Mouse (Mus musculus): ENCODE results near the gene Pacs2. TPM values are rescaled to one million over a fixed set of nuclear protein-coding genes. Genes with fewer than 3 reads are reported as not detected.

Pacs2 gene
- 74.1 and 81.7 TPM in 2 replicates for polyA plus RNA-seq (2012; rRNA removed)

DNA sequence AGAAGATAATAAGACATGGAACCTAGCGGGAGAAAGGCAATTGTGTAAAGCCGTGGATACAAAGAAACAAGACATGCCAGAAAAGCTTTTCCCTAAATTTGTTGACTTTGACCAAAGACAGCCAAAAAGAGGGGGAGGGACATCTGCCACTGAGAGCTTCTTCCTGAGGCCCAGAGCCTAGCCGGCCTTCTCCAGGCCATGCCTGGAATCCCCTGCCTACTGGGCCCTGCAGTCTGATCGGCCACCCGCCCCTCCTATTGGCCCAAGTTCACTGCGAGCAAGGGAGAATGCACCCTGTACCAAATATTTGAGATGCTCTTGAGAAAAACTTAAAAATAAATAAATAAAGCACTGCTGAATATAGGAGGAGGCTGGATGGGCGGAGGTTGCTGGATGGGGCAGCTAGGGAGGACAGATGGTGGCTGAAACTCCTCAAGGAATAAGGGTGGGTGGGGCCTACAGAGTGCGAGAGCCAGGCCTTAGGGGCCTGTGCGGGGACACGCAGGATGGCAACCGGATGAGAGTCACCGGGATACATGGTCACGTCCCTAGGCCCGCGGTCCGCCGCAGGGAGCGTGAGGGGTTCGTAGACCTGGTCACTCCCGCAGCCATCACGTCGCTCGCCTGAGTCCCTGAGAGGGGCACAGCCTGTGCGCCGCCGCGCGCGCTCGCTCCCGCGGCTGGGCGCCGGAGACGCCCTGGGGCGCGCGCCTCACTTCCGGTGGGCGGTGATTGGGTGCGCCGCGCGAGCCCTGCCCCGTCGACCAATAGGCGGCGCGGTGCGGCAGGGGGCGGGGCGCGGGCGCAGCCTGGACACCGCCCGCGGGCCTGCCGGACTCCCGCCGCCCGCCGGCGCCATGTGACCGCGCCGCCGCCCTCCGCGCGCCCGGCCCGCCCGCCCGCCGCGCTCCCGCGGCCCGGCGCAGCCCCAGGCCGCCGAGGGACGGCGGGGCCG is at the start of gene Pacs2:
TSS of gene Pacs2 (plus strand) at position 905 of the 955 bp plus-strand sequence.

DNA sequence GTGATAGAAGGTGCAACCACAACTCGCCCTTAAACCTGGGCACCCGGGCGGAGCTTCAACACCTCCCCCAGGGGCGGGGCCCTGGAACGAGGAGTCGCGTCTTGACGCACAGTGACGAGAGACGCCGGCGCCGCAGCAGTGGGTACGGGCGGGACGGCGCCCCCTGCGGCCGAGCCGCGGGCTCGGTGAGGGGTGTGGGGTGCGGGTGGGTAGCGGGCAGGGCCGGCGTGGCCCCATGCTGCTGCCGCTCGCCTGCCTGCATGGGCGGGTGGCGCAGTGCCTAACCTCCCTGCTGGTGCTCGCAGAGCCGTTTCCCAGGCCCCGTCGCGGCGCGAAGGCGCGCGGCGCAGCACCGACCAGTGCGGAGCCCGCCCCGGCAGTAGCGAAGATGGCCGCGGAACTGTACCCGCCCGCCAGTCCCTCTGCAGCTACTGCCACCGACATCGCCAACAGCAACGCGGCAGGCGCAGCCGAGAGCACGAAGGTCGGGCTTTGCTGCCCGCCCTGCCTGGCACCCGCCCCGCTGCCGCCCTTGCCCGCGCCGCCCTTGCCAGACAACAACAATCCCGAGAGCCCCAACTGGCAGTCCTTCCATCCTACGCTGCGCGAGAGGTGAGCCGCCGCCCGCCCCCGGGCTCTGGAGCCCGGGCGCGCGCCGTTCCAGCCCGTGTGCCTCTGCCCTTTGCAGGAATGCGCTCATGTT is 37.8 kb upstream of the Pacs2 start, which contains the start of gene Btbd6:
TSS of gene Btbd6 (plus strand) at position 112 of the 703 bp plus-strand sequence.

DNA sequence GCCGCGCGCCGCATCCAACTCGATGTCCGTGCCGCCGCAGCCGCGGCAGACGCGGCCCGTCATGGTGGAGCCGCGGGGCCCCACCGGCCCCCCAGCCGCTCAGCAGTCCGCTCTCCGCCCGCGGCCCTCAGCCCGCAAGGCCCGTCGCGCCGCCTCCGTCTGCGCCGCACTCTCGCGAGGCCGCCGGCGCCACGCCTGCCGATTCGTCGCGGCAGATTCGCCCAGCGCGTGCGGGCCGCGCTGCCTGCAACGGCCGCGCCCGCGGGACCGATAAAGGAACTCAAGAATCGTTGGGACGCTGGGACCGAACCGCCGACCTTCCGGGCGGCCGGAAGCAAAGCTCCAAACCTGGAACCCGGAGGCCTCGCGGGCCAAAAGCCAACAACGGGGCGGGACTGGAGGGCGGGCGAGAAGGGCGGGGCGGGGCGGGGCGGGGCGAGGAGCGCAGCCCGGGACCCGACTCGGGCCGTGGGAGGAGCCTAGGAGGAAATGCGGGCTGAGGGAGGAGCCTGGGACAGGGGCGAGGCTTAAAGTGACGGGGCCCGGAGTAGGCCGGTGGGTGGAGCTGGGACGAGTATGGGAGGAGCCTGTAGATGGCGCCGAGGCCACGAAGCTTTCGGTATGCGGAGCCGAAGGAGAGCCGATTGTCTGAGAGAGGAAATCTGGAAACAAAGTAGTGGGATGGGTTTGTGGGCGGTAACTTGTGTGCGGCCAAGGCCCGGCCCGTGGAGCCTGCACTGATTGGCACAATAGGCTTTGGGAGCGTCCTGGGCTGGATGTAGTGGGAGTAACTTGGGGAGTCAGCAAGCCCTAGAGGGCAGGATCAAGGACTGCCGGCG is 13.8 kb upstream of the Pacs2 start, which contains the start of gene Brf1:
TSS of gene Brf1 (minus strand) at position 411 of the 839 bp plus-strand sequence.

GRCm38 (mm10) chr12:113074329-113075062 is 60.2 kb downstream of the Pacs2 start, which contains the start of gene Tex22:
TSS of gene Tex22 (plus strand) at chr12:113074502.

GRCm38 (mm10) chr12:113097749-113098281 is 83.5 kb downstream of the Pacs2 start, which contains the start of gene Mta1:
TSS of gene Mta1 (plus strand) at chr12:113098278.

Other genes starting within 250 kb of the Pacs2 start
- gene Ahnak2, start 211.9 kb upstream of the Pacs2 start, polyA plus RNA-seq (2012; rRNA removed), result 1.8 and 3.9 TPM in 2 replicates
- 10.7 and 11.2 TPM in 2 replicates for gene Clba1, start 205.6 kb upstream of the Pacs2 start, polyA plus RNA-seq (2012; rRNA removed)
- 55.2 and 60.5 TPM in 2 replicates for gene Cdca4, start 185.1 kb upstream of the Pacs2 start, polyA plus RNA-seq (2012; rRNA removed)
- gene Gpr132, start 146.3 kb upstream of the Pacs2 start, polyA plus RNA-seq (2012; rRNA removed), result 0.16 and 0.20 TPM in 2 replicates
- 44.5 and 56.0 TPM in 2 replicates for gene Jag2, start 84.7 kb upstream of the Pacs2 start, polyA plus RNA-seq (2012; rRNA removed)
- gene Nudt14, start 72.4 kb upstream of the Pacs2 start, polyA plus RNA-seq (2012; rRNA removed), result 37.1 and 42.3 TPM in 2 replicates
- gene Btbd6, start 38.0 kb upstream of the Pacs2 start, polyA plus RNA-seq (2012; rRNA removed), result 42.4 and 44.8 TPM in 2 replicates
- 80.8 and 84.7 TPM in 2 replicates for gene Brf1, start 13.8 kb upstream of the Pacs2 start, polyA plus RNA-seq (2012; rRNA removed)
- 0.27 and 0.34 TPM in 2 replicates for gene Tex22, start 60.0 kb downstream of the Pacs2 start, polyA plus RNA-seq (2012; rRNA removed)
- gene Mta1, start 83.8 kb downstream of the Pacs2 start, polyA plus RNA-seq (2012; rRNA removed), result 111 and 114 TPM in 2 replicates
- gene Crip2, start 125.7 kb downstream of the Pacs2 start, polyA plus RNA-seq (2012; rRNA removed), result 250 and 289 TPM in 2 replicates
- 60.6 and 128 TPM in 2 replicates for gene Crip1, start 131.8 kb downstream of the Pacs2 start, polyA plus RNA-seq (2012; rRNA removed)
- 20.0 and 21.7 TPM in 2 replicates for gene Tedc1, start 141.9 kb downstream of the Pacs2 start, polyA plus RNA-seq (2012; rRNA removed)
- 51.1 and 57.3 TPM in 2 replicates for gene Tmem121, start 171.4 kb downstream of the Pacs2 start, polyA plus RNA-seq (2012; rRNA removed)